Mouse (Mus musculus) olfactory bulb, adult 2 months (tissue): ENCODE data around the gene Itga3.

Experiments used
- CTCF ChIP-seq: fragments of 200-500 bp; IDR thresholded peaks from 2 replicates; pipeline ENCODE4 v1.5.1; 2012; ENCODE audit warnings: low read depth, mild to moderate bottlenecking, low read length, moderate library complexity; ENCODE audit not compliant: insufficient read depth
- POLR2A ChIP-seq: fragments of 200-500 bp; IDR thresholded peaks from 2 replicates; pipeline ENCODE4 v1.6.1; 2012; ENCODE audit warnings: mild to moderate bottlenecking, low read depth, low read length, moderate library complexity; ENCODE audit not compliant: insufficient read depth

- no peak for TF ChIP-seq CTCF
- no peak for TF ChIP-seq POLR2A
Observed at GRCm38 (mm10) chr11:95088857-95089779, 12.5 kb upstream of the Itga3 start.
